ENCODE assay signal across 11 mouse cellular contexts in the genomic region with DNA sequence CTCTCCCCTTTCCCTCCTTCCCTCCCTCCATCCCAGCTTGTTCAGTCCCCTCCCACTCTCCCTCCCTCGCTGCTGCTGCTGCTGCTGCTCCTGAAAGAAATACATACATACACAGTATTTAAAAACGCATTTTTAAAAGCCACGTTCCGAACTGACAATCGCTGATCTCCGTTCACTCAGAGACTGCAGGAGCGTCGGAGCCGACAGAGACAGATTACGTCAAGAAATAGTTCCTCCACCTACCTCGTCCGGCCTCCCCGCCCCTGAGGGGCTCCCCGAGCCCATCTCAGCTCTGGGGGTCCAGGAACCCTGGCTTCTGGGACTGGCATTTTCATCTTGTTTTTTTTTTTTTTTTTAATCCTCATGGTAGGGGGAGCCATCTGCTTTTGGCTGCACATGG. TPM values are rescaled to one million over a fixed set of nuclear protein-coding genes. Genes with fewer than 3 reads are reported as not detected.
DNase-seq lines count a peak whose midpoint lies in the region; ATAC-seq and TF ChIP-seq lines count a peak whose summit lies in the region.
"Had no signal": no experiment of that assay in that cellular context is flagged by ENCODE, and none has a peak within 500 bp of the region (broad histone marks: within the 10 kb centered on the region; RNA-seq: fewer than 3 reads in every experiment).

No protein-coding gene starts in this region.

- intact Hi-C loops in left cerebral cortex, postnatal 36 days (cut with DNase I), result no loop called here
- intact Hi-C loops in left cerebral cortex, postnatal 25 days (cut with DNase I), result loop anchor here (10.0 kb wide), 1 partner anchor 286 kb away; no protein-coding TSS in a partner anchor

- peak overlapping the region; percentile 46; the same call in 1 of the 2 replicates for H3K4me2 ChIP-seq in lung, embryonic 14.5 days
- peak overlapping the region; percentile 34 for H3K4me2 ChIP-seq in embryonic facial prominence, embryonic 15.5 days (replicated peaks)
- peak overlapping the region; percentile 59 for H3K4me2 ChIP-seq in intestine, embryonic 15.5 days (replicated peaks)
- H3K4me2 ChIP-seq in stomach, embryonic 14.5 days (replicated peaks; ENCODE audit: low read depth, low read length), result no peak overlapping the region; the same call in 1 of the 2 replicates

- H3K36me3 ChIP-seq in lung, embryonic 14.5 days (ENCODE audit: insufficient read depth), result no peaks in the 10 kb centered on the region
- H3K36me3 ChIP-seq in embryonic facial prominence, embryonic 15.5 days, result no peaks in the 10 kb centered on the region
- H3K36me3 ChIP-seq in intestine, embryonic 15.5 days, result no peaks in the 10 kb centered on the region
- no peaks in the 10 kb centered on the region for H3K36me3 ChIP-seq in stomach, embryonic 14.5 days (ENCODE audit: control insufficient read depth, insufficient read depth, low read length)

- H3K9me3 ChIP-seq in lung, embryonic 14.5 days (ENCODE audit: low read depth, low read length), result no peaks in the 10 kb centered on the region
- no peaks in the 10 kb centered on the region for H3K9me3 ChIP-seq in embryonic facial prominence, embryonic 15.5 days (replicated peaks)
- H3K9me3 ChIP-seq in intestine, embryonic 15.5 days, result no peaks in the 10 kb centered on the region
- H3K9me3 ChIP-seq in stomach, embryonic 14.5 days (ENCODE audit: control insufficient read depth, low read depth, low read length), result no peaks in the 10 kb centered on the region

- H3K9ac ChIP-seq in lung, embryonic 14.5 days, result no peak overlapping the region
- no peak overlapping the region for H3K9ac ChIP-seq in embryonic facial prominence, embryonic 15.5 days
- no peak overlapping the region; the same call in 1 of the 2 replicates for H3K9ac ChIP-seq in intestine, embryonic 15.5 days
- H3K9ac ChIP-seq in stomach, embryonic 14.5 days (replicated peaks; ENCODE audit: low read depth, low read length), result no peak overlapping the region

- no peak for ATAC-seq in lung, embryonic 14.5 days (ENCODE audit: insufficient read depth)
- no peak for ATAC-seq in embryonic facial prominence, embryonic 15.5 days (ENCODE audit: insufficient number of reproducible peaks, low FRiP score, low TSS enrichment, low read depth)
- no peak for ATAC-seq in intestine, embryonic 15.5 days
- no peak for ATAC-seq in stomach, embryonic 14.5 days (ENCODE audit: insufficient number of reproducible peaks, insufficient read depth, low FRiP score, low read depth)

- no peak for TF ChIP-seq CTCF in lung, embryonic 14.5 days (IDR thresholded peaks at IDR 0.05; ENCODE audit: low read depth)

- 0 out of 2 replicates have a peak, but pooled peaks cover 2% of the 10 kb centered on the region for H3K4me1 ChIP-seq in lung, embryonic 14.5 days (ENCODE audit: insufficient read depth)
- H3K4me1 ChIP-seq in embryonic facial prominence, embryonic 15.5 days, result peaks cover 20% of the 10 kb centered on the region
- H3K4me1 ChIP-seq in intestine, embryonic 15.5 days (replicated peaks), result peaks cover 7% of the 10 kb centered on the region
- 0 out of 2 replicates have a peak, but pooled peaks cover 2% of the 10 kb centered on the region for H3K4me1 ChIP-seq in stomach, embryonic 14.5 days (ENCODE audit: control insufficient read depth, insufficient read depth, low read length)

- H3K27ac ChIP-seq in lung, embryonic 14.5 days (ENCODE audit: low read depth), result no peak overlapping the region
- H3K27ac ChIP-seq in embryonic facial prominence, embryonic 15.5 days (replicated peaks), result no peak overlapping the region
- H3K27ac ChIP-seq in intestine, embryonic 15.5 days, result no peak overlapping the region
- H3K27ac ChIP-seq in stomach, embryonic 14.5 days (ENCODE audit: low read length), result no peak overlapping the region
- H3K27ac ChIP-seq: macrophage had no signal

- 0% methylated on average over 14 of the region's 14 CpGs for WGBS in lung, embryonic 14.5 days
- WGBS in embryonic facial prominence, embryonic 15.5 days, result under 1% methylated on average over 14 of the region's 14 CpGs
- WGBS in intestine, embryonic 15.5 days, result under 1% methylated on average over 14 of the region's 14 CpGs
- under 1% methylated on average over 14 of the region's 14 CpGs for WGBS in stomach, embryonic 14.5 days

- H3K27me3 ChIP-seq in lung, embryonic 14.5 days (ENCODE audit: insufficient read depth, low read length), result peaks cover 100% of the 10 kb centered on the region
- peaks cover 97% of the 10 kb centered on the region for H3K27me3 ChIP-seq in embryonic facial prominence, embryonic 15.5 days
- peaks cover 88% of the 10 kb centered on the region for H3K27me3 ChIP-seq in intestine, embryonic 15.5 days (replicated peaks)
- peaks cover 76% of the 10 kb centered on the region for H3K27me3 ChIP-seq in stomach, embryonic 14.5 days (ENCODE audit: control insufficient read depth, insufficient read depth, low read length)

- peak overlapping the region; percentile 26; the same call in 1 of the 2 replicates for H3K4me3 ChIP-seq in lung, embryonic 14.5 days (ENCODE audit: low read depth, low read length)
- peak overlapping the region; percentile 18 for H3K4me3 ChIP-seq in embryonic facial prominence, embryonic 15.5 days (replicated peaks)
- H3K4me3 ChIP-seq in intestine, embryonic 15.5 days (replicated peaks), result peak overlapping the region; percentile 41
- H3K4me3 ChIP-seq in stomach, embryonic 14.5 days (ENCODE audit: low read depth, low read length), result peak overlapping the region; percentile 17; the same call in 1 of the 2 replicates

- no peak for DNase-seq in lung, embryonic 14.5 days
- no peak for DNase-seq in lung, postnatal 36 days
- DNase-seq in left cerebral cortex, postnatal 36 days (ENCODE audit: low spot score in 2 of 2), result no peak
- DNase-seq in adrenal gland, postnatal 25 days, result no peak
- DNase-seq in left cerebral cortex, postnatal 25 days (ENCODE audit: low spot score in 2 of 2), result no peak
- DNase-seq: adrenal gland, adult 8-10 months; right cerebral cortex, postnatal 14 days had no signal

RNA-seq across cellular contexts. Expression of gene Hoxc9, which starts 4.7 kb away (rescaled TPM):
- polyA plus RNA-seq in lung, embryonic 14.5 days (2014; fragmentation: Nextera tagmentation; extraction: Ambion mirVana), result not detected in 2 replicates
- polyA plus RNA-seq in embryonic facial prominence, embryonic 15.5 days (2015; fragmentation: Nextera tagmentation; extraction: Ambion mirVana), result not detected in 2 replicates
- polyA plus RNA-seq in intestine, embryonic 15.5 days (2015; fragmentation: Nextera tagmentation; extraction: Ambion mirVana), result 1.3 and 1.4 TPM in 2 replicates
- not detected in 2 replicates for polyA plus RNA-seq in stomach, embryonic 14.5 days (2014; fragmentation: Nextera tagmentation; extraction: Ambion mirVana)
- not detected for total RNA-seq in left cerebral cortex, postnatal 36 days (2021)
- 0.85 and 1.5 TPM in 2 replicates for total RNA-seq in adrenal gland, postnatal 25 days (2021)
- not detected for total RNA-seq in left cerebral cortex, postnatal 25 days (2021)
- polyA plus RNA-seq: macrophage had no signal

RNA-seq across cellular contexts. Expression of gene Hoxc8, which starts 9.5 kb away (rescaled TPM):
- polyA plus RNA-seq in lung, embryonic 14.5 days (2014; fragmentation: Nextera tagmentation; extraction: Ambion mirVana), result not detected in 2 replicates
- polyA plus RNA-seq in embryonic facial prominence, embryonic 15.5 days (2015; fragmentation: Nextera tagmentation; extraction: Ambion mirVana), result not detected in 2 replicates
- 6.2 and 7.0 TPM in 2 replicates for polyA plus RNA-seq in intestine, embryonic 15.5 days (2015; fragmentation: Nextera tagmentation; extraction: Ambion mirVana)
- 1.0 and 1.1 TPM in 2 replicates for polyA plus RNA-seq in stomach, embryonic 14.5 days (2014; fragmentation: Nextera tagmentation; extraction: Ambion mirVana)
- total RNA-seq in left cerebral cortex, postnatal 36 days (2021), result not detected
- 21.5 and 26.7 TPM in 2 replicates for total RNA-seq in adrenal gland, postnatal 25 days (2021)
- total RNA-seq in left cerebral cortex, postnatal 25 days (2021), result not detected
- polyA plus RNA-seq: macrophage had no signal

RNA-seq across cellular contexts. Expression of gene Hoxc5, which starts 13.7 kb away (rescaled TPM):
- 0.62 and 0.74 TPM in 2 replicates for polyA plus RNA-seq in lung, embryonic 14.5 days (2014; fragmentation: Nextera tagmentation; extraction: Ambion mirVana)
- 2.0 and 2.1 TPM in 2 replicates for polyA plus RNA-seq in embryonic facial prominence, embryonic 15.5 days (2015; fragmentation: Nextera tagmentation; extraction: Ambion mirVana)
- 7.7 and 10.1 TPM in 2 replicates for polyA plus RNA-seq in intestine, embryonic 15.5 days (2015; fragmentation: Nextera tagmentation; extraction: Ambion mirVana)
- polyA plus RNA-seq in stomach, embryonic 14.5 days (2014; fragmentation: Nextera tagmentation; extraction: Ambion mirVana), result 20.3 and 20.9 TPM in 2 replicates
- not detected for total RNA-seq in left cerebral cortex, postnatal 36 days (2021)
- 7.6 and 9.0 TPM in 2 replicates for total RNA-seq in adrenal gland, postnatal 25 days (2021)
- total RNA-seq in left cerebral cortex, postnatal 25 days (2021), result not detected
- polyA plus RNA-seq: macrophage had no signal

RNA-seq across cellular contexts. Expression of gene Hoxc10, which starts 14.3 kb away (rescaled TPM):
- polyA plus RNA-seq in lung, embryonic 14.5 days (2014; fragmentation: Nextera tagmentation; extraction: Ambion mirVana), result not detected in 2 replicates
- not detected in 2 replicates for polyA plus RNA-seq in embryonic facial prominence, embryonic 15.5 days (2015; fragmentation: Nextera tagmentation; extraction: Ambion mirVana)
- 1.9 and 2.6 TPM in 2 replicates for polyA plus RNA-seq in intestine, embryonic 15.5 days (2015; fragmentation: Nextera tagmentation; extraction: Ambion mirVana)
- not detected in 2 replicates for polyA plus RNA-seq in stomach, embryonic 14.5 days (2014; fragmentation: Nextera tagmentation; extraction: Ambion mirVana)
- total RNA-seq in left cerebral cortex, postnatal 36 days (2021), result not detected
- total RNA-seq in adrenal gland, postnatal 25 days (2021), result 0.36 and 0.48 TPM in 2 replicates
- total RNA-seq in left cerebral cortex, postnatal 25 days (2021), result not detected
- polyA plus RNA-seq: macrophage had no signal

RNA-seq across cellular contexts. Expression of gene Hoxc6, which starts 17.1 kb away (rescaled TPM):
- polyA plus RNA-seq in lung, embryonic 14.5 days (2014; fragmentation: Nextera tagmentation; extraction: Ambion mirVana), result not detected in 2 replicates
- 0.11 and 0.35 TPM in 2 replicates for polyA plus RNA-seq in embryonic facial prominence, embryonic 15.5 days (2015; fragmentation: Nextera tagmentation; extraction: Ambion mirVana)
- polyA plus RNA-seq in intestine, embryonic 15.5 days (2015; fragmentation: Nextera tagmentation; extraction: Ambion mirVana), result 5.7 and 6.1 TPM in 2 replicates
- polyA plus RNA-seq in stomach, embryonic 14.5 days (2014; fragmentation: Nextera tagmentation; extraction: Ambion mirVana), result 4.8 and 5.5 TPM in 2 replicates
- not detected for total RNA-seq in left cerebral cortex, postnatal 36 days (2021)
- total RNA-seq in adrenal gland, postnatal 25 days (2021), result 59.4 and 68.1 TPM in 2 replicates
- not detected for total RNA-seq in left cerebral cortex, postnatal 25 days (2021)
- polyA plus RNA-seq: macrophage had no signal
